Mouse (Mus musculus) heart, postnatal 14 days (tissue): ENCODE data around the gene 4931428F04Rik. TPM values are rescaled to one million over a fixed set of nuclear protein-coding genes. Genes with fewer than 3 reads are reported as not detected.
"Not testable (repeated sequence)": the region's sequence is repeated elsewhere in the genome, so short reads cannot be mapped to it uniquely, and the experiment has no call there.

Experiments used
- DNase-seq, 2 experiments: peaks; one replicate each; pipeline ENCODE4 v3.0.0; 2021 to 2022
- intact Hi-C: fragments of 180-260 bp; cut with DNase I; formaldehyde crosslinking; loops from one replicate; pipeline ENCODE4 v1.15.1; 2025
- total RNA-seq, 2 experiments: library from RNA; stranded (reverse); gene quantifications; 2 replicates each; pipeline ENCODE4 v1.2.3; 2021

4931428F04Rik gene
- total RNA-seq, 2 experiments from 2014 or later: 1.5 to 3.2 TPM

- intact Hi-C loops: no loop called here
- DNase-seq: no peak
These were observed 19.6 kb upstream of the 4931428F04Rik start for GRCm38 (mm10) chr8:105309142-105309847.

GRCm38 (mm10) chr8:105308428-105308827, 18.8 kb upstream of the 4931428F04Rik start:
- intact Hi-C loops: no loop called here
- DNase-seq: no peak

GRCm38 (mm10) chr8:105307670-105308069, 18.0 kb upstream of the 4931428F04Rik start:
- intact Hi-C loops: no loop called here
- no peak for DNase-seq

DNA sequence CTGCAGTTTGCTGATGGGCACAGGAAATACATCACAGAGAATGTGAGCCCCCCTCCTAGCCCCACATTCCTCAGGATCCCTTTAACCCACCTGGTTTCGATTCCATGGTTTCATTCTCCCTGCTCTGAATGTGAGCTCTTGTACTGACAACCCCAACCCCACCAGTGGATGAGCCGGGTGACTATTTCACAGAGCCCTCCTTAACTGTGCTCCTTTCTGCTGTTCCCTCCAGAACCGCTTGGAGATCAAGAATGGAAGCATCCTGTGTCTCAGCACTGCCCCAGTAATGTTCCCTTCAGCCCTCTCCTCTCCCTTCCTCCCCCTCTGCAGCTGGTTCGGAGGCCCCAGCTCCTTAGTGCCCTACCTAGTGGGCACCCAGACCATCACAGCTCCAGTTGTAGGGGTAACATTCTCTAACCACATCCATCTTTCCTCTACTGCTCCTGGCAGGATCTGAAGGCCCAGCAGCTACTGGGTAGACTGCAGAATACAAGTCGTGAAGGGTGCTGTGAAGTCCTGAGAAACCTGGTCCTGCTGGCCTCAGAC, 16.6 kb upstream of the 4931428F04Rik start:
- DNase-seq: no peak
- intact Hi-C loops: no loop called here

- intact Hi-C loops: no loop called here
- DNase-seq: peak; percentile 43 to 55
These were observed 15.8 kb upstream of the 4931428F04Rik start, which contains the start of gene Elmo3 for GRCm38 (mm10) chr8:105305211-105306145. TSS of gene Elmo3 (plus strand) at chr8:105305601.

- intact Hi-C loops: no loop called here
- no peak for DNase-seq
These were observed 14.9 kb upstream of the 4931428F04Rik start for GRCm38 (mm10) chr8:105304325-105305210.

- intact Hi-C loops: no loop called here
- DNase-seq: no peak
These were observed 14.2 kb upstream of the 4931428F04Rik start for GRCm38 (mm10) chr8:105303874-105304273.

DNA sequence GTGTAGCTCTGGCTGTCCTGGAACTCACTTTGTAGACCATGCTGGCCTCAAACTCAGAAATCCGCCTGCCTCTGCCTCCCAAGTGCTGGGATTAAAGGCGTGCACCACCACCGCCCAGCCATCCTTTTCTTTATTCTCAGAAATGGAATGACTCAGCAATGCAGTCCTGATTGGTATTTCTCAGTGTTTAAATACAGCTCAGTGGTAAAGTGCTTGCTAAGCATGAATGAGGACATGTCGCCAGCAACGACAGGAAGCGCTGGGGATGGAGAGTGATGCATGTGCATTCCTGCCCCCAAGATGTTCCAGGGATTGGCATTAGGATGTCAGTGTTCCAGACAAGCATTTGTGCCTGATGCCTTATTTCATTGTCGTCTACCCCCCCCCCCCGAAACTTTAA, 13.7 kb upstream of the 4931428F04Rik start:
- DNase-seq: no peak
- intact Hi-C loops: no loop called here

- DNase-seq: no peak
- intact Hi-C loops: loop anchor here (2.0 kb wide), 1 partner anchor 25 kb away; no protein-coding TSS in a partner anchor
These were observed 10.3 kb upstream of the 4931428F04Rik start for GRCm38 (mm10) chr8:105299962-105300361.

DNA sequence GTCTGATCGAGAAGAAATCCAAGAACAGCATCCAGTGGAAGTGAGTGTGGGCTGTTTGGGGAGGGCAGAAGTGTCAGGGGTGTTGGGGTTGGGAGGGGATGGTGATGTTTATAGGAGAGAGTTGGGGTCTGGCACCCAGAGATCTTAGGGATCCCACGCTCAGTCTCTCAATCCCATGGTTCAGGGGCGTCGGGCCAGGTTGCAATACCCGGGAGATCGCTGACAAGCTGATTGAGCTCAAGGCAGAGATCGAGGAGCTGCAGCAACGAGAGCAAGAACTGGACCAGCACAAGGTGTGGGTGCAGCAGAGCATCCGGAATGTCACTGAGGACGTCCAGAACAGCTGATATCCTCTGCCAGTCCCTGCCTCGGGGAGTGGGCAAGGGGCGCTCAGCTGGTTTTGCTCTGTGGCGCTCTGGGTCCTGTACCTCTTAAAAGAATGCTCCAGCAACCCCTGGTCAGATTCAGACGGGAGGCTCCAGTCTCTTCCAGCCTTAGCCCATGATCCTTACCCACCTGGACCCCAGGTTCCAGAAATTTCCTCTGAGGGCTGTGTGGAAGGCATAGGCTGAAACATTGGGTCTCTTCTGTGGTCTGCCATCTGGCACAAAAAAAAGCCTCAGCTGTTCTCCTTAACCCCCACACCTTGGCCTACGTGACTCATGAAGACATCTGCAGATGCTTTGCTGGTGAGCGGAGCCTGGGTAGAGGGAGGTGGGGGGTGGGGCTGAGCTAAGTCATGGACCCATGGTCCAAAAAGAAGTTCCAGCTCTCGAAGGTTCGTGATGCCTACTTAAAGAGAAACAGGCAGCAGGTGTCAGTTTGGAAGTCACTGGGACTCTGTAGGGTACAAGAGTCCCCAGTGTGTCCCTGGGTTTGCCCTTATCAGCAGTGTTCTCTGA, 8.9 kb upstream of the 4931428F04Rik start:
- intact Hi-C loops: loop anchor here (2.0 kb wide), 1 partner anchor 26 kb away; no protein-coding TSS in a partner anchor
- no peak for DNase-seq

GRCm38 (mm10) chr8:105297511-105298192, 8.0 kb upstream of the 4931428F04Rik start, which contains the start of gene E2f4:
TSS of gene E2f4 (plus strand) at chr8:105297663.
- intact Hi-C loops: loop anchor here (2.0 kb wide), 1 partner anchor 27 kb away; no protein-coding TSS in a partner anchor
- peak; percentile 92 to 93 for DNase-seq

- DNase-seq: no peak
- intact Hi-C loops: no loop called here
These were observed 6.4 kb upstream of the 4931428F04Rik start, which contains the start of gene Exoc3l for GRCm38 (mm10) chr8:105295895-105296573. TSS of gene Exoc3l (minus strand) at chr8:105296101.

DNA sequence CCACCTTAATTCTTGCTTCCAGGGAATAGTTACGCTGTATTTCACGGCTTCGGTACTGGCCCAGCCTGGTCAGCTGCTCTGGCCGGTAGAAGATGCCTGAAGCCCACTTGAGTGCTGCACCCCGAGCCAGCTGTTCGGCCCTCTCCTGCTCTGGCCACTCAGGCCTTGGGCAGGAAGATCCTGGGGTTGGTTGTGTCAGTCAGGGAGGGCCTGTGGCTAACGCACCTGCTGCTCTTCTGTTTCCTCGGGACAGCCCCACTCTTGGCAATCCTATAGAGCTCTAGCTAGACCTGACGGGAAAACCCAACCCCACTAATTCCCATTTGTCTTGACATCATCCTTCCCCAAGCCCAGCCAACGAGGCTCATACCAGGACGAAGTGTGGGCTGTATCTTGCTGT, 5.6 kb upstream of the 4931428F04Rik start:
- intact Hi-C loops: no loop called here
- DNase-seq: no peak

DNA sequence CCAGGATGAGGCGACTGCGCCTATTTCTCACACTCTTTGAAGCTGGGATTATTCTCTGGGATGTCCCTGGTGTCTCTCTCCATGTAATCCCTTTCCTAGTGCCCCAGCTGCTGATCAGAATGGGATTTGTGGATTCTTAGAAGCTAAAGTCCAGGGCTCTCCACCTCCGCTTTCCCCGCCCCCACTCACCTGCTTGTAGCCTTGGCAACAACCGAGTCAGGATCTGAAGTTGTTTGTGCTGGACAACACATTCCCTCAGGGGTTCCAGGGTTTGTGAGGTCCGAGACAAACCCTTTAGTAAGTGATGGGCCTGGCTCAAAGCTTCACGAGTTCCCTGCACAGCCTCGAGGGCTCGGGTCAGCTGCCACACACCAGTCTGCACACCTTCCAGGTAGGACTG, 5.1 kb upstream of the 4931428F04Rik start:
- no peak for DNase-seq
- intact Hi-C loops: no loop called here

GRCm38 (mm10) chr8:105293405-105293804, 3.7 kb upstream of the 4931428F04Rik start:
- no peak for DNase-seq
- intact Hi-C loops: no loop called here

- intact Hi-C loops: no loop called here
- no peak for DNase-seq
These were observed 2.8 kb upstream of the 4931428F04Rik start for GRCm38 (mm10) chr8:105292471-105292870.

- intact Hi-C loops: loop anchor here (2.0 kb wide), 2 partner anchors 171 to 637 kb away; no protein-coding TSS in a partner anchor
- not testable (repeated sequence) for DNase-seq
These were observed 2.1 kb upstream of the 4931428F04Rik start for GRCm38 (mm10) chr8:105291802-105292201.
